Mouse (Mus musculus): ENCODE data around the gene Gm15217. TPM values are rescaled to one million over a fixed set of nuclear protein-coding genes. Genes with fewer than 3 reads are reported as not detected.

Gene Gm15217
- polyA plus RNA-seq, 1 experiment from 2014 or later: 0.28 TPM

Other genes with a start within 250 kb of the Gm15217 start
- gene Bmp4, start 11.3 kb downstream of the Gm15217 start, polyA plus RNA-seq (2015; fragmentation: Nextera tagmentation; extraction: Ambion mirVana): 30.9 and 42.4 TPM in 2 replicates